Mouse (Mus musculus): ENCODE measurements around the gene Clstn2. TPM values are rescaled to one million over a fixed set of nuclear protein-coding genes. Genes with fewer than 3 reads are reported as not detected.
A peak's percentile ranks its signal among the peaks of the same experiment; 100 is the strongest.

The Clstn2 gene
- polyA plus RNA-seq, 1 experiment = 37.9 TPM

GRCm38 (mm10) chr9:97639967-97640549 lies 392.9 kb downstream of the Clstn2 start:
- 89% methylated on average over 6 of the region's 6 CpGs for WGBS
- DNase-seq = peak in 1 of 2 experiments; percentile 51
- Histone ChIP-seq H3K4me3 (replicated peaks; ENCODE audit: insufficient read depth, low read depth, low read length) (no peak overlapping the region), H3K27me3 (ENCODE audit: control insufficient read depth, insufficient read depth, low read length) (no peaks in the 10 kb centered on the region), H3K4me1 (ENCODE audit: control insufficient read depth, insufficient read depth, low read length) (no peaks in the 10 kb centered on the region), H3K27ac (ENCODE audit: insufficient read depth, low read length) (no peak overlapping the region)
- TF ChIP-seq CTCF (IDR thresholded peaks at IDR 0.05; ENCODE audit: borderline replicate concordance, insufficient read depth, low read depth, low read length) = no peak
- no peak for TF ChIP-seq POLR2A (IDR thresholded peaks at IDR 0.05; ENCODE audit: borderline replicate concordance, insufficient read depth, low read length)

- peak in 1 of 2 experiments; percentile 21 for DNase-seq
- no peak overlapping the region for H3K4me3 ChIP-seq (replicated peaks; ENCODE audit: insufficient read depth, low read depth, low read length)
- TF ChIP-seq POLR2A (IDR thresholded peaks at IDR 0.05; ENCODE audit: borderline replicate concordance, insufficient read depth, low read length) (no peak), CTCF (IDR thresholded peaks at IDR 0.05; ENCODE audit: borderline replicate concordance, insufficient read depth, low read depth, low read length) (no peak)
- H3K27ac ChIP-seq (ENCODE audit: insufficient read depth, low read length) = no peak overlapping the region
- no peaks in the 10 kb centered on the region for H3K27me3 ChIP-seq (ENCODE audit: control insufficient read depth, insufficient read depth, low read length)
- 43% methylated on average over 9 of the region's 9 CpGs for WGBS
- no peaks in the 10 kb centered on the region for H3K4me1 ChIP-seq (ENCODE audit: control insufficient read depth, insufficient read depth, low read length)
Observed at GRCm38 (mm10) chr9:97638683-97639354, 394.2 kb downstream of the Clstn2 start.

- 93% methylated on average over 4 of the region's 4 CpGs for WGBS
- H3K4me3 ChIP-seq (replicated peaks; ENCODE audit: insufficient read depth, low read depth, low read length) = no peak overlapping the region
- DNase-seq = no peak
- TF ChIP-seq CTCF (IDR thresholded peaks at IDR 0.05; ENCODE audit: borderline replicate concordance, insufficient read depth, low read depth, low read length) (no peak), POLR2A (IDR thresholded peaks at IDR 0.05; ENCODE audit: borderline replicate concordance, insufficient read depth, low read length) (no peak)
- H3K27me3 ChIP-seq (ENCODE audit: control insufficient read depth, insufficient read depth, low read length) = no peaks in the 10 kb centered on the region
- no peaks in the 10 kb centered on the region for H3K4me1 ChIP-seq (ENCODE audit: control insufficient read depth, insufficient read depth, low read length)
- H3K27ac ChIP-seq (ENCODE audit: insufficient read depth, low read length) = no peak overlapping the region
Observed at GRCm38 (mm10) chr9:97635351-97635750, 397.6 kb downstream of the Clstn2 start.

- Histone ChIP-seq H3K4me3 (replicated peaks; ENCODE audit: insufficient read depth, low read depth, low read length) (no peak overlapping the region), H3K27ac (ENCODE audit: insufficient read depth, low read length) (no peak overlapping the region), H3K4me1 (ENCODE audit: control insufficient read depth, insufficient read depth, low read length) (no peaks in the 10 kb centered on the region), H3K27me3 (ENCODE audit: control insufficient read depth, insufficient read depth, low read length) (no peaks in the 10 kb centered on the region)
- 82% methylated on average over 3 of the region's 3 CpGs for WGBS
- no peak for TF ChIP-seq CTCF (IDR thresholded peaks at IDR 0.05; ENCODE audit: borderline replicate concordance, insufficient read depth, low read depth, low read length)
- TF ChIP-seq POLR2A (IDR thresholded peaks at IDR 0.05; ENCODE audit: borderline replicate concordance, insufficient read depth, low read length) = no peak
- DNase-seq = no peak
Observed at GRCm38 (mm10) chr9:97634831-97635230, 398.1 kb downstream of the Clstn2 start.

- Histone ChIP-seq H3K4me1 (ENCODE audit: control insufficient read depth, insufficient read depth, low read length) (no peaks in the 10 kb centered on the region), H3K27me3 (ENCODE audit: control insufficient read depth, insufficient read depth, low read length) (no peaks in the 10 kb centered on the region), H3K4me3 (replicated peaks; ENCODE audit: insufficient read depth, low read depth, low read length) (no peak overlapping the region), H3K27ac (ENCODE audit: insufficient read depth, low read length) (no peak overlapping the region)
- DNase-seq = no peak
- no peak for TF ChIP-seq POLR2A (IDR thresholded peaks at IDR 0.05; ENCODE audit: borderline replicate concordance, insufficient read depth, low read length)
- WGBS = 43% methylated on average over 3 of the region's 3 CpGs
Observed at GRCm38 (mm10) chr9:97629180-97629579, 403.8 kb downstream of the Clstn2 start.

GRCm38 (mm10) chr9:97628361-97628908 lies 404.5 kb downstream of the Clstn2 start:
- H3K4me1 ChIP-seq (ENCODE audit: control insufficient read depth, insufficient read depth, low read length) = no peaks in the 10 kb centered on the region
- 75% methylated on average over 6 of the region's 6 CpGs for WGBS
- TF ChIP-seq POLR2A (IDR thresholded peaks at IDR 0.05; ENCODE audit: borderline replicate concordance, insufficient read depth, low read length) = no peak
- TF ChIP-seq CTCF (IDR thresholded peaks at IDR 0.05; ENCODE audit: borderline replicate concordance, insufficient read depth, low read depth, low read length) = no peak

GRCm38 (mm10) chr9:97627916-97628315 lies 405.1 kb downstream of the Clstn2 start:
- no peak overlapping the region for H3K4me3 ChIP-seq (replicated peaks; ENCODE audit: insufficient read depth, low read depth, low read length)
- TF ChIP-seq POLR2A (IDR thresholded peaks at IDR 0.05; ENCODE audit: borderline replicate concordance, insufficient read depth, low read length) (no peak), CTCF (IDR thresholded peaks at IDR 0.05; ENCODE audit: borderline replicate concordance, insufficient read depth, low read depth, low read length) (no peak)
- H3K27me3 ChIP-seq (ENCODE audit: control insufficient read depth, insufficient read depth, low read length) = no peaks in the 10 kb centered on the region
- H3K4me1 ChIP-seq (ENCODE audit: control insufficient read depth, insufficient read depth, low read length) = no peaks in the 10 kb centered on the region
- no peak for DNase-seq
- H3K27ac ChIP-seq (ENCODE audit: insufficient read depth, low read length) = no peak overlapping the region
- 93% methylated on average over 3 of the region's 3 CpGs for WGBS

More at GRCm38 (mm10) chr9:97628361-97628908, 404.5 kb downstream of the Clstn2 start:
- Histone ChIP-seq H3K27ac (ENCODE audit: insufficient read depth, low read length) (no peak overlapping the region), H3K4me3 (replicated peaks; ENCODE audit: insufficient read depth, low read depth, low read length) (no peak overlapping the region), H3K27me3 (ENCODE audit: control insufficient read depth, insufficient read depth, low read length) (no peaks in the 10 kb centered on the region)
- DNase-seq = no peak

GRCm38 (mm10) chr9:97610566-97610965 lies 422.4 kb downstream of the Clstn2 start:
- H3K27ac ChIP-seq (ENCODE audit: insufficient read depth, low read length) = no peak overlapping the region
- WGBS = 19% methylated on average over 7 of the region's 7 CpGs
- no peaks in the 10 kb centered on the region; the same call in 1 of the 2 replicates for H3K4me1 ChIP-seq (ENCODE audit: control insufficient read depth, insufficient read depth, low read length)
- TF ChIP-seq CTCF (IDR thresholded peaks at IDR 0.05; ENCODE audit: borderline replicate concordance, insufficient read depth, low read depth, low read length) (no peak), POLR2A (IDR thresholded peaks at IDR 0.05; ENCODE audit: borderline replicate concordance, insufficient read depth, low read length) (no peak)
- H3K27me3 ChIP-seq (ENCODE audit: control insufficient read depth, insufficient read depth, low read length) = no peaks in the 10 kb centered on the region; the same call in 1 of the 2 replicates
- no peak overlapping the region for H3K4me3 ChIP-seq (replicated peaks; ENCODE audit: insufficient read depth, low read depth, low read length)
- DNase-seq = no peak

Data from cerebellum, adult 2 months (tissue).